Mouse (Mus musculus): ENCODE results near the gene Atrip.

- TF ChIP-seq CTCF (IDR thresholded peaks at IDR 0.05; ENCODE audit: borderline replicate concordance, insufficient read depth, low read length) (no peak), POLR2A (IDR thresholded peaks at IDR 0.05; ENCODE audit: low read depth, low read length) (no peak)
These were observed 37.2 kb upstream of the Atrip start for GRCm38 (mm10) chr9:109111101-109111500.

Data from embryonic fibroblast, embryonic 13.5 days (primary cell).